Mouse (Mus musculus) erythroblast, embryonic 14.5 days (primary cell): ENCODE measurements around the gene Trpc5.

Experiments used
- GATA1 ChIP-seq: IDR thresholded peaks from 2 replicates; pipeline ENCODE4 v1.6.1; 2012; ENCODE audit warnings: low read length, inconsistent platforms, mixed read lengths
- TAL1 ChIP-seq: IDR thresholded peaks from 3 replicates; pipeline ENCODE4 v1.6.1; 2012; ENCODE audit warnings: low read length, inconsistent platforms, mixed read lengths

GRCm38 (mm10) chrX:144526042-144526441, 161.9 kb downstream of the Trpc5 start:
- TF ChIP-seq GATA1: no peak
- no peak for TF ChIP-seq TAL1
